Mouse (Mus musculus): Measurements from ENCODE around the gene Oard1. TPM values are rescaled to one million over a fixed set of nuclear protein-coding genes. Genes with fewer than 3 reads are reported as not detected.

The Oard1 gene
- polyA plus RNA-seq, 1 experiment: 20.7 TPM

Other genes starting within 250 kb of the Oard1 start
- not detected in 2 replicates for gene A530064D06Rik, start 242.7 kb upstream of the Oard1 start, polyA plus RNA-seq (2012; rRNA removed)
- not detected in 2 replicates for gene Trem1, start 177.2 kb upstream of the Oard1 start, polyA plus RNA-seq (2012; rRNA removed)
- gene Trem3, start 162.2 kb upstream of the Oard1 start, polyA plus RNA-seq (2012; rRNA removed): 0.11 and 0.18 TPM in 2 replicates
- 0.04 and 0.21 TPM in 2 replicates for gene Treml4, start 145.7 kb upstream of the Oard1 start, polyA plus RNA-seq (2012; rRNA removed)
- gene Treml2, start 110.5 kb upstream of the Oard1 start, polyA plus RNA-seq (2012; rRNA removed): 0.29 and 0.32 TPM in 2 replicates
- 0.12 and 0.13 TPM in 2 replicates for gene B430306N03Rik, start 93.9 kb upstream of the Oard1 start, polyA plus RNA-seq (2012; rRNA removed)
- 32.8 and 34.9 TPM in 2 replicates for gene Trem2, start 63.6 kb upstream of the Oard1 start, polyA plus RNA-seq (2012; rRNA removed)
- 0.34 and 0.36 TPM in 2 replicates for gene Treml1, start 50.1 kb upstream of the Oard1 start, polyA plus RNA-seq (2012; rRNA removed)
- 31.2 and 35.5 TPM in 2 replicates for gene Nfya, start 108 bp upstream of the Oard1 start, polyA plus RNA-seq (2012; rRNA removed)
- gene Apobec2, start 22.9 kb downstream of the Oard1 start, polyA plus RNA-seq (2012; rRNA removed): 0.08 and 0.21 TPM in 2 replicates
- 0.06 TPM in 1 of 2 replicates, not detected in the other for gene Tspo2, start 41.5 kb downstream of the Oard1 start, polyA plus RNA-seq (2012; rRNA removed)
- gene Unc5cl, start 44.9 kb downstream of the Oard1 start, polyA plus RNA-seq (2012; rRNA removed): 0.08 TPM in 1 of 2 replicates, not detected in the other